19 mouse cellular contexts compared by ENCODE assay signal in genomic region chr9:70439959-70440358, GRCm38 (mm10). TPM values are rescaled to one million over a fixed set of nuclear protein-coding genes. Genes with fewer than 3 reads are reported as not detected.
DNase-seq lines count a peak whose midpoint lies in the region; ATAC-seq and TF ChIP-seq lines count a peak whose summit lies in the region.
"Had no signal": no experiment of that assay in that cellular context is flagged by ENCODE, and none has a peak within 500 bp of the region (broad histone marks: within the 10 kb centered on the region; RNA-seq: fewer than 3 reads in every experiment).

No protein-coding gene starts in this region.

- H3K4me1 ChIP-seq in heart, adult 2 months (ENCODE audit: control insufficient read depth, insufficient read depth, low read length): no peaks in the 10 kb centered on the region
- no peaks in the 10 kb centered on the region for H3K4me1 ChIP-seq in heart, embryonic 10.5 days
- H3K4me1 ChIP-seq in lung, embryonic 16.5 days (replicated peaks; ENCODE audit: control insufficient read depth, insufficient read depth, low read length): no peaks in the 10 kb centered on the region
- H3K4me1 ChIP-seq: embryonic facial prominence, embryonic 10.5 days; hindbrain, embryonic 10.5 days; midbrain, embryonic 15.5 days had no signal

- 46% methylated on average over 4 of the region's 4 CpGs for WGBS in heart, adult 2 months
- WGBS in heart, embryonic 10.5 days: 86% methylated on average over 4 of the region's 4 CpGs
- 67% methylated on average over 4 of the region's 4 CpGs for WGBS in lung, embryonic 16.5 days

- no peaks in the 10 kb centered on the region for H3K79me2 ChIP-seq in heart, adult 2 months (replicated peaks; ENCODE audit: control insufficient read depth, insufficient read depth, low read length)

- no peak overlapping the region for H3K4me2 ChIP-seq in lung, embryonic 16.5 days (ENCODE audit: low read depth, low read length)
- H3K4me2 ChIP-seq: midbrain, embryonic 15.5 days had no signal

- DNase-seq in heart, adult 2 months: peak; percentile 47 to 48
- no peak for DNase-seq in heart, embryonic 10.5 days (ENCODE audit: low spot score)
- peak; percentile 39 for DNase-seq in heart, adult 8-10 months (ENCODE audit: low spot score)
- peak; percentile 39 for DNase-seq in heart, postnatal 4 days
- no peak for DNase-seq in adrenal gland, adult (ENCODE audit: inconsistent age in 2 of 2, low spot score in 1 of 2)
- DNase-seq in left cerebral cortex, postnatal 14 days (ENCODE audit: low spot score in 2 of 2): no peak
- DNase-seq in layer of hippocampus, adult 11-12 months (ENCODE audit: low spot score): no peak
- DNase-seq: adrenal gland, adult 8-10 months; cerebellum, adult 11-12 months; cerebellum, postnatal 36 days; thymus, postnatal 4 days had no signal

- no peak for TF ChIP-seq POLR2A in heart, adult 2 months (IDR thresholded peaks at IDR 0.05; ENCODE audit: insufficient read depth, low read depth, low read length)

- no peaks in the 10 kb centered on the region for H3K9me3 ChIP-seq in heart, embryonic 10.5 days
- no peaks in the 10 kb centered on the region for H3K9me3 ChIP-seq in lung, embryonic 16.5 days (ENCODE audit: control insufficient read depth, low read length)
- H3K9me3 ChIP-seq: embryonic facial prominence, embryonic 10.5 days; hindbrain, embryonic 10.5 days; midbrain, embryonic 15.5 days had no signal

- ATAC-seq in lung, embryonic 16.5 days (ENCODE audit: low read depth): peak; percentile 88
- ATAC-seq: forebrain, embryonic 14.5 days; midbrain, embryonic 15.5 days had no signal

- H3K27me3 ChIP-seq in heart, adult 2 months (ENCODE audit: control insufficient read depth, insufficient read depth, low read length): no peaks in the 10 kb centered on the region
- no peaks in the 10 kb centered on the region for H3K27me3 ChIP-seq in heart, embryonic 10.5 days (ENCODE audit: insufficient read depth, poor library complexity, severe bottlenecking)
- H3K27me3 ChIP-seq in lung, embryonic 16.5 days (ENCODE audit: control insufficient read depth, insufficient read depth, low read depth, low read length): no peaks in the 10 kb centered on the region
- H3K27me3 ChIP-seq: CH12.LX; midbrain, embryonic 15.5 days had no signal

- no peak overlapping the region for H3K9ac ChIP-seq in heart, adult 2 months (ENCODE audit: low read depth, low read length)
- no peak overlapping the region for H3K9ac ChIP-seq in lung, embryonic 16.5 days (ENCODE audit: low read length)
- H3K9ac ChIP-seq: liver, embryonic 14.5 days; midbrain, embryonic 15.5 days had no signal

- H3K27ac ChIP-seq in heart, adult 2 months: no peak overlapping the region
- H3K27ac ChIP-seq in heart, embryonic 10.5 days: no peak overlapping the region
- H3K27ac ChIP-seq in lung, embryonic 16.5 days (ENCODE audit: low read length): no peak overlapping the region
- H3K27ac ChIP-seq: embryonic facial prominence, embryonic 10.5 days; hindbrain, embryonic 10.5 days; layer of hippocampus, adult 2 months; liver, embryonic 14.5 days; midbrain, embryonic 15.5 days had no signal

- H3K36me3 ChIP-seq in heart, adult 2 months (ENCODE audit: control insufficient read depth, insufficient read depth, low read length): peaks cover 12% of the 10 kb centered on the region
- H3K36me3 ChIP-seq in heart, embryonic 10.5 days: peaks cover 89% of the 10 kb centered on the region
- H3K36me3 ChIP-seq in lung, embryonic 16.5 days (ENCODE audit: control insufficient read depth, insufficient read depth, low read length): peaks cover 33% of the 10 kb centered on the region

- intact Hi-C loops in heart, adult 2 months (cut with DNase I): no loop called here
- intact Hi-C loops in left cerebral cortex, postnatal 14 days (cut with DNase I): no loop called here

- TF ChIP-seq EP300 in heart, adult 2 months (IDR thresholded peaks at IDR 0.05; ENCODE audit: insufficient read depth, low read depth, low read length): no peak

- no peak for TF ChIP-seq CTCF in heart, adult 2 months (IDR thresholded peaks at IDR 0.05)

- H3K4me3 ChIP-seq in heart, adult 2 months: no peak overlapping the region
- H3K4me3 ChIP-seq in heart, embryonic 10.5 days: no peak overlapping the region
- H3K4me3 ChIP-seq in lung, embryonic 16.5 days (ENCODE audit: low read length): no peak overlapping the region
- H3K4me3 ChIP-seq: embryonic facial prominence, embryonic 10.5 days; hindbrain, embryonic 10.5 days; layer of hippocampus, adult 2 months; midbrain, embryonic 15.5 days had no signal

RNA-seq across cellular contexts. Expression of gene Ccnb2, which starts 18.6 kb away (rescaled TPM):
- total RNA-seq in heart, adult 2 months (2021): under 1 TPM; 0.57 TPM
- polyA plus RNA-seq in heart, adult 2 months (2012; rRNA removed): 0.39 and 0.59 TPM in 2 replicates
- polyA plus RNA-seq in heart, embryonic 10.5 days (2016; fragmentation: Nextera tagmentation; extraction: Ambion mirVana): 175 and 185 TPM in 2 replicates
- total RNA-seq in heart, adult 8-10 months (2022): 1 to 10 TPM in 1 of 4 experiments, under 1 TPM in 3; 0.41 to 1.0 (median 0.53) TPM
- total RNA-seq in heart, postnatal 4 days (2021): 10 to 100 TPM; 57.9 to 70.6 TPM
- 233 and 236 TPM in 2 replicates for polyA plus RNA-seq in lung, embryonic 16.5 days (2015; fragmentation: Nextera tagmentation; extraction: Ambion mirVana)
- total RNA-seq in left cerebral cortex, postnatal 14 days (2021): 1 to 10 TPM; 1.3 to 2.3 TPM

Comparison
In these comparisons a context has a peak if more than half of its experiments do, and no peak if none do; other contexts are left out.
1. DNase-seq: peak in heart, adult 2 months (2 of 2), heart, adult 8-10 months (single experiment) and heart, postnatal 4 days (single experiment); none in heart, embryonic 10.5 days (single experiment), adrenal gland, adult (0 of 2), left cerebral cortex, postnatal 14 days (0 of 2) and layer of hippocampus, adult 11-12 months (single experiment).
2. RNA of gene Ccnb2, which starts 18.6 kb away (total RNA-seq): 57.9 to 70.6 TPM in heart, postnatal 4 days; 1.3 to 2.3 TPM in left cerebral cortex, postnatal 14 days, 0.41 to 1.0 TPM in heart, adult 8-10 months and 0.57 TPM in heart, adult 2 months; every median in the first group is over 10 times any median in the second.